Mouse (Mus musculus) embryonic facial prominence, embryonic 14.5 days (tissue): ENCODE results near the gene Ptrh2. TPM values are rescaled to one million over a fixed set of nuclear protein-coding genes. Genes with fewer than 3 reads are reported as not detected.

Source experiments
- ATAC-seq: fragments of 200-750 bp; cut with Nextera tagmentation; 2 replicates; pipeline ENCODE4 v1.8.0; 2017; ENCODE audit warnings: low read depth, moderate number of reproducible peaks, moderate TSS enrichment
- DNase-seq: peaks from one replicate; pipeline ENCODE4 v3.0.0-alpha.2; 2015; ENCODE audit warnings: low spot score
- H3K27ac ChIP-seq: fragments of 300-500 bp; sonication (generic); replicated peaks from 2 replicates; pipeline ENCODE4 v1.5.1; 2014; ENCODE audit warnings: low read depth, mild to moderate bottlenecking, low read length, moderate library complexity
- H3K27me3 ChIP-seq: fragments of 300-500 bp; sonication (generic); replicated peaks from 2 replicates; pipeline ENCODE4 v1.6.1; 2014; ENCODE audit warnings: low read length; ENCODE audit not compliant: control insufficient read depth, insufficient read depth
- H3K36me3 ChIP-seq: fragments of 300-500 bp; sonication (generic); 2 replicates; pipeline ENCODE4 v1.6.1; 2014; ENCODE audit warnings: low read length, mixed read lengths; ENCODE audit not compliant: control insufficient read depth, insufficient read depth
- H3K4me1 ChIP-seq: fragments of 300-500 bp; sonication (generic); 2 replicates; pipeline ENCODE4 v1.6.1; 2014; ENCODE audit warnings: antibody characterized with exemption, low read length; ENCODE audit not compliant: control insufficient read depth, insufficient read depth
- H3K4me2 ChIP-seq: fragments of 300-500 bp; sonication (generic); 2 replicates; pipeline ENCODE4 v1.6.1; 2014; ENCODE audit warnings: low read depth, mild to moderate bottlenecking, low read length, moderate library complexity, mixed read lengths
- H3K4me3 ChIP-seq: fragments of 300-500 bp; sonication (generic); 2 replicates; pipeline ENCODE4 v1.5.1; 2014; ENCODE audit warnings: low read depth, mild to moderate bottlenecking, low read length
- H3K9ac ChIP-seq: fragments of 300-500 bp; sonication (generic); 2 replicates; pipeline ENCODE4 v1.6.1; 2014; ENCODE audit warnings: low read depth, mild to moderate bottlenecking, low read length, moderate library complexity, mixed read lengths
- H3K9me3 ChIP-seq: fragments of 300-500 bp; sonication (generic); 2 replicates; pipeline ENCODE4 v1.6.1; 2016; ENCODE audit warnings: low read length; ENCODE audit not compliant: control insufficient read depth
- WGBS: fragments of 180-500 bp; shearing (Covaris S2); extraction: QIAGEN DNeasy Blood & Tissue Kit; methylation state at CpG from one replicate; pipeline ENCODE4 v1.1.7; 2014; 5-methylcytosine and 5-hydroxymethylcytosine counted together
- polyA plus RNA-seq: library from polyadenylated mRNA; unstranded; fragments of >200 nt; fragmentation: Nextera tagmentation; extraction: Ambion mirVana; gene quantifications from 2 replicates; pipeline ENCODE4 v1.2.1, GENCODE M21; 2014

The Ptrh2 gene
- polyA plus RNA-seq, 1 experiment from 2014 or later, result 26.9 TPM

GRCm38 (mm10) chr11:86662986-86663895 lies 20.5 kb upstream of the Ptrh2 start:
- Histone ChIP-seq H3K36me3 (peaks cover 46% of the 10 kb centered on the region), H3K4me1 (no peaks in the 10 kb centered on the region), H3K27me3 (no peaks in the 10 kb centered on the region), H3K27ac (no peak overlapping the region), H3K9me3 (no peaks in the 10 kb centered on the region), H3K4me3 (no peak overlapping the region), H3K4me2 (no peak overlapping the region), H3K9ac (no peak overlapping the region)
- DNase-seq (no peak), ATAC-seq (no peak)
- WGBS, result 92% methylated on average over 8 of the region's 8 CpGs

- DNase-seq (no peak), ATAC-seq (no peak)
- H3K9me3 ChIP-seq, result no peaks in the 10 kb centered on the region
- H3K27me3 ChIP-seq, result no peaks in the 10 kb centered on the region
- no peak overlapping the region for H3K4me3 ChIP-seq
- H3K27ac ChIP-seq, result no peak overlapping the region
- H3K4me1 ChIP-seq, result no peaks in the 10 kb centered on the region
- H3K36me3 ChIP-seq, result peaks cover 46% of the 10 kb centered on the region
- no peak overlapping the region for H3K4me2 ChIP-seq
- H3K9ac ChIP-seq, result no peak overlapping the region
Measured at GRCm38 (mm10) chr11:86663977-86664376, 19.8 kb upstream of the Ptrh2 start.

- Histone ChIP-seq H3K9ac (no peak overlapping the region), H3K4me1 (no peaks in the 10 kb centered on the region), H3K9me3 (no peaks in the 10 kb centered on the region), H3K4me3 (no peak overlapping the region), H3K27ac (no peak overlapping the region), H3K4me2 (no peak overlapping the region), H3K27me3 (no peaks in the 10 kb centered on the region), H3K36me3 (peaks cover 46% of the 10 kb centered on the region)
- DNase-seq (no peak), ATAC-seq (no peak)
- WGBS, result 80% methylated on average over 3 of the region's 3 CpGs
Measured at GRCm38 (mm10) chr11:86664406-86664805, 19.4 kb upstream of the Ptrh2 start.

GRCm38 (mm10) chr11:86667553-86667952 lies 16.2 kb upstream of the Ptrh2 start:
- ATAC-seq (no peak), DNase-seq (no peak)
- Histone ChIP-seq H3K9me3 (no peaks in the 10 kb centered on the region), H3K27me3 (no peaks in the 10 kb centered on the region), H3K9ac (no peak overlapping the region), H3K4me2 (no peak overlapping the region), H3K4me1 (no peaks in the 10 kb centered on the region), H3K36me3 (peaks cover 26% of the 10 kb centered on the region), H3K27ac (no peak overlapping the region), H3K4me3 (no peak overlapping the region)
- WGBS, result 91% methylated on average over 2 of the region's 2 CpGs

- H3K4me2 ChIP-seq, result no peak overlapping the region
- H3K9ac ChIP-seq, result no peak overlapping the region
- H3K36me3 ChIP-seq, result peaks cover 21% of the 10 kb centered on the region
- 87% methylated on average over 3 of the region's 3 CpGs for WGBS
- H3K27me3 ChIP-seq, result no peaks in the 10 kb centered on the region
- H3K27ac ChIP-seq, result no peak overlapping the region
- no peaks in the 10 kb centered on the region for H3K4me1 ChIP-seq
- ATAC-seq, result no peak
- no peak for DNase-seq
- H3K9me3 ChIP-seq, result no peaks in the 10 kb centered on the region
- no peak overlapping the region for H3K4me3 ChIP-seq
Measured at GRCm38 (mm10) chr11:86668169-86668568, 15.6 kb upstream of the Ptrh2 start.

GRCm38 (mm10) chr11:86671041-86671675 lies 12.6 kb upstream of the Ptrh2 start:
- H3K4me1 ChIP-seq, result no peaks in the 10 kb centered on the region
- H3K36me3 ChIP-seq, result no peaks in the 10 kb centered on the region
- H3K4me2 ChIP-seq, result no peak overlapping the region
- WGBS, result 71% methylated on average over 3 of the region's 3 CpGs
- H3K27ac ChIP-seq, result no peak overlapping the region
- no peaks in the 10 kb centered on the region for H3K9me3 ChIP-seq
- no peak overlapping the region for H3K9ac ChIP-seq
- H3K27me3 ChIP-seq, result no peaks in the 10 kb centered on the region
- no peak overlapping the region for H3K4me3 ChIP-seq
- no peak for DNase-seq
- no peak for ATAC-seq

- no peak for ATAC-seq
- WGBS, result 73% methylated on average over 3 of the region's 3 CpGs
- no peak overlapping the region for H3K4me2 ChIP-seq
- no peak overlapping the region for H3K4me3 ChIP-seq
- H3K9ac ChIP-seq, result no peak overlapping the region
- no peaks in the 10 kb centered on the region for H3K4me1 ChIP-seq
- H3K27ac ChIP-seq, result no peak overlapping the region
- H3K27me3 ChIP-seq, result no peaks in the 10 kb centered on the region
- no peak for DNase-seq
- no peaks in the 10 kb centered on the region for H3K36me3 ChIP-seq
- H3K9me3 ChIP-seq, result no peaks in the 10 kb centered on the region
Measured at GRCm38 (mm10) chr11:86672772-86673171, 11.0 kb upstream of the Ptrh2 start.

GRCm38 (mm10) chr11:86675520-86675919 lies 8.3 kb upstream of the Ptrh2 start:
- 79% methylated on average over 4 of the region's 4 CpGs for WGBS
- no peak overlapping the region for H3K9ac ChIP-seq
- no peaks in the 10 kb centered on the region for H3K4me1 ChIP-seq
- H3K27ac ChIP-seq, result no peak overlapping the region
- DNase-seq, result no peak
- no peaks in the 10 kb centered on the region for H3K9me3 ChIP-seq
- no peaks in the 10 kb centered on the region for H3K36me3 ChIP-seq
- ATAC-seq, result no peak
- H3K27me3 ChIP-seq, result no peaks in the 10 kb centered on the region
- no peak overlapping the region for H3K4me2 ChIP-seq
- no peak overlapping the region for H3K4me3 ChIP-seq
